8 mouse cellular contexts compared by ENCODE assay signal in genomic region chrX:153360216-153360590, GRCm38 (mm10).
DNase-seq lines count a peak whose midpoint lies in the region; ATAC-seq and TF ChIP-seq lines count a peak whose summit lies in the region.

No protein-coding gene starts in this region.

- DNase-seq in heart, adult 2 months, result no peak
- no peak for DNase-seq in heart, adult 8-10 months (ENCODE audit: low spot score)
- no peak for DNase-seq in ES-E14 (ENCODE audit: low read depth, low spot score)
- peak; percentile 20 for DNase-seq in embryo, embryonic 9.5 days (ENCODE audit: extremely low spot score)
- no peak for DNase-seq in hindbrain, embryonic 10.5 days (ENCODE audit: low spot score)
- peak; percentile 43 for DNase-seq in neural tube, embryonic 10.5 days (ENCODE audit: extremely low spot score, low spot score)
- DNase-seq in frontal cortex, adult 2 months (ENCODE audit: extremely low spot score in 1 of 2, low spot score in 1 of 2), result no peak

- ATAC-seq in liver, embryonic 16.5 days (ENCODE audit: low read depth), result 0 out of 2 replicates have a peak, but pooled peaks have one; percentile 32

- in situ Hi-C loops in ES-E14 (cut with MboI; ENCODE audit: low sequenced_read_pairs in 2 of 2, unreplicated experiment in 2 of 2), result loop anchor here (10.0 to 25.0 kb wide), 2 partner anchors 123 to 135 kb away; partner anchors contain the start of gene Klf8 (in 1 of the 2)

- WGBS in heart, adult 2 months, result 15% methylated on average over 15 of the region's 15 CpGs
- 23% methylated on average over 15 of the region's 15 CpGs for WGBS in hindbrain, embryonic 10.5 days
- 14% methylated on average over 15 of the region's 15 CpGs for WGBS in liver, embryonic 16.5 days (ENCODE audit: insufficient replicate concordance)

- TF ChIP-seq EP300 in heart, adult 2 months (IDR thresholded peaks at IDR 0.05; ENCODE audit: insufficient read depth, low read depth, low read length), result no peak

- no peak overlapping the region; the same call in 1 of the 2 replicates for H3K27ac ChIP-seq in heart, adult 2 months
- H3K27ac ChIP-seq in ES-E14 (ENCODE audit: insufficient read depth, low read depth, low read length, poor library complexity, severe bottlenecking), result peak overlapping the region; percentile 79; the same call in 1 of the 2 replicates
- 0 out of 2 replicates have a peak overlapping the region, but pooled peaks have one; percentile 35 for H3K27ac ChIP-seq in hindbrain, embryonic 10.5 days
- no peak overlapping the region for H3K27ac ChIP-seq in liver, embryonic 16.5 days (ENCODE audit: low read length)

- TF ChIP-seq POLR2A in heart, adult 2 months (IDR thresholded peaks at IDR 0.05; ENCODE audit: insufficient read depth, low read depth, low read length), result no peak

- H3K4me1 ChIP-seq in heart, adult 2 months (ENCODE audit: control insufficient read depth, insufficient read depth, low read length), result no peaks in the 10 kb centered on the region
- H3K4me1 ChIP-seq in ES-E14 (ENCODE audit: control insufficient read depth in 2 of 2, insufficient read depth in 2 of 2, low read length in 2 of 2, poor library complexity in 1 of 2), result peaks cover 0 to 4% of the 10 kb centered on the region in 2 experiments; a peak in 1 of 4 replicates
- 0 out of 2 replicates have a peak, but pooled peaks cover 8% of the 10 kb centered on the region for H3K4me1 ChIP-seq in hindbrain, embryonic 10.5 days (replicated peaks)
- H3K4me1 ChIP-seq in liver, embryonic 16.5 days (ENCODE audit: control insufficient read depth, low read depth, low read length), result no peaks in the 10 kb centered on the region; the same call in 1 of the 2 replicates

- intact Hi-C loops in heart, adult 2 months (cut with DNase I), result no loop called here

- no peaks in the 10 kb centered on the region for H3K36me3 ChIP-seq in heart, adult 2 months (ENCODE audit: control insufficient read depth, insufficient read depth, low read length)
- no peaks in the 10 kb centered on the region for H3K36me3 ChIP-seq in ES-E14 (ENCODE audit: control insufficient read depth, insufficient read depth, low read length, poor library complexity, severe bottlenecking)
- H3K36me3 ChIP-seq in hindbrain, embryonic 10.5 days, result no peaks in the 10 kb centered on the region
- H3K36me3 ChIP-seq in liver, embryonic 16.5 days (ENCODE audit: control insufficient read depth, insufficient read depth), result no peaks in the 10 kb centered on the region

- no peak for TF ChIP-seq CTCF in heart, adult 2 months (IDR thresholded peaks at IDR 0.05)

- H3K9ac ChIP-seq in heart, adult 2 months (ENCODE audit: low read depth, low read length), result peak overlapping the region; percentile 25
- H3K9ac ChIP-seq in ES-E14 (ENCODE audit: insufficient read depth, low read depth, low read length, poor library complexity, severe bottlenecking), result peak overlapping the region; percentile 69
- H3K9ac ChIP-seq in liver, embryonic 16.5 days (ENCODE audit: low read depth, low read length), result peak overlapping the region; percentile 28; the same call in 1 of the 2 replicates

- H3K27me3 ChIP-seq in heart, adult 2 months (ENCODE audit: control insufficient read depth, insufficient read depth, low read length), result no peaks in the 10 kb centered on the region
- peaks cover 34% of the 10 kb centered on the region for H3K27me3 ChIP-seq in hindbrain, embryonic 10.5 days (ENCODE audit: insufficient read depth, poor library complexity, severe bottlenecking)
- peaks cover 2% of the 10 kb centered on the region; the same call in 1 of the 2 replicates for H3K27me3 ChIP-seq in liver, embryonic 16.5 days (ENCODE audit: control insufficient read depth, insufficient read depth, low read depth, low read length)

- no peaks in the 10 kb centered on the region for H3K79me2 ChIP-seq in heart, adult 2 months (replicated peaks; ENCODE audit: control insufficient read depth, insufficient read depth, low read length)

- H3K4me2 ChIP-seq in liver, embryonic 16.5 days (ENCODE audit: low read depth, low read length), result peak overlapping the region; percentile 71

- peak overlapping the region; percentile 56 for H3K4me3 ChIP-seq in heart, adult 2 months
- H3K4me3 ChIP-seq in ES-E14 (ENCODE audit: insufficient read depth in 1 of 2, low read depth in 1 of 2, low read length in 2 of 2, poor library complexity in 1 of 2, severe bottlenecking in 1 of 2), result peak overlapping the region; percentile 67 to 75
- H3K4me3 ChIP-seq in hindbrain, embryonic 10.5 days, result peak overlapping the region; percentile 57
- H3K4me3 ChIP-seq in liver, embryonic 16.5 days (ENCODE audit: low read depth, low read length), result peak overlapping the region; percentile 51

- H3K9me3 ChIP-seq in ES-E14 (ENCODE audit: control insufficient read depth, insufficient read depth, low read depth, low read length), result no peaks in the 10 kb centered on the region
- no peaks in the 10 kb centered on the region for H3K9me3 ChIP-seq in hindbrain, embryonic 10.5 days
- H3K9me3 ChIP-seq in liver, embryonic 16.5 days (replicated peaks; ENCODE audit: control insufficient read depth, low read length), result no peaks in the 10 kb centered on the region

TF ChIP-seq in ES-E14, 5 proteins besides CTCF, POLR2A, EP300 and RAD21:
- no peak for TF ChIP-seq CHD2 (IDR thresholded peaks at IDR 0.05; ENCODE audit: low read depth, low read length)
- TF ChIP-seq HCFC1 (IDR thresholded peaks at IDR 0.05; ENCODE audit: borderline replicate concordance, insufficient read depth, low read length), result no peak
- TF ChIP-seq MAFK (IDR thresholded peaks at IDR 0.05; ENCODE audit: insufficient read depth, low read depth, low read length), result no peak
- TF ChIP-seq ZC3H11A (IDR thresholded peaks at IDR 0.05; ENCODE audit: borderline replicate concordance, low read depth, low read length), result no peak
- TF ChIP-seq ZNF384 (IDR thresholded peaks at IDR 0.05; ENCODE audit: low read depth, low read length), result no peak

Comparison
In these comparisons a context has a peak if more than half of its experiments do, and no peak if none do; other contexts are left out.
1. DNase-seq: peak in embryo, embryonic 9.5 days (single experiment) and neural tube, embryonic 10.5 days (single experiment); none in heart, adult 2 months (0 of 2), heart, adult 8-10 months (single experiment), ES-E14 (single experiment), hindbrain, embryonic 10.5 days (single experiment) and frontal cortex, adult 2 months (0 of 2).
2. H3K27ac ChIP-seq: peak in ES-E14 (single experiment) and hindbrain, embryonic 10.5 days (single experiment); none in heart, adult 2 months (single experiment) and liver, embryonic 16.5 days (single experiment).
3. Peak in every context shown above with its lines, with median percentiles within 50 percentile points of each other: H3K4me3 ChIP-seq and H3K9ac ChIP-seq.